Mouse (Mus musculus) forebrain, postnatal 0 days (tissue): ENCODE data around the gene Bcas1. TPM values are rescaled to one million over a fixed set of nuclear protein-coding genes. Genes with fewer than 3 reads are reported as not detected.

Experiments
- ATAC-seq: fragments of 200-750 bp; cut with Nextera tagmentation; 2 replicates; pipeline ENCODE4 v1.8.0; 2017; ENCODE audit warnings: mild to moderate bottlenecking, moderate library complexity
- DNase-seq: peaks from one replicate; pipeline ENCODE4 v3.0.0-alpha.2; 2015
- H3K27ac ChIP-seq: fragments of 300-500 bp; sonication (generic); 2 replicates; pipeline ENCODE4 v1.5.1; 2014; ENCODE audit warnings: low read depth, mild to moderate bottlenecking, antibody characterized with exemption, low read length, moderate library complexity, mixed read lengths
- H3K27me3 ChIP-seq: fragments of 300-500 bp; sonication (generic); 2 replicates; pipeline ENCODE4 v1.6.1; 2014; ENCODE audit warnings: mild to moderate bottlenecking, low read length, mixed read lengths; ENCODE audit not compliant: insufficient read depth
- H3K36me3 ChIP-seq: fragments of 300-500 bp; sonication (generic); 2 replicates; pipeline ENCODE4 v1.6.1; 2014; ENCODE audit warnings: mild to moderate bottlenecking, moderate library complexity; ENCODE audit not compliant: insufficient read depth
- H3K4me1 ChIP-seq: fragments of 300-500 bp; sonication (generic); 2 replicates; pipeline ENCODE4 v1.6.1; 2014; ENCODE audit warnings: antibody characterized with exemption; ENCODE audit not compliant: insufficient read depth
- H3K4me2 ChIP-seq: fragments of 300-500 bp; sonication (generic); 2 replicates; pipeline ENCODE4 v1.6.1; 2014; ENCODE audit warnings: low read depth, mild to moderate bottlenecking, moderate library complexity
- H3K4me3 ChIP-seq: fragments of 300-500 bp; sonication (generic); 2 replicates; pipeline ENCODE4 v1.5.1; 2014; ENCODE audit warnings: low read depth, low read length, mixed read lengths
- H3K9ac ChIP-seq: fragments of 300-500 bp; sonication (generic); 2 replicates; pipeline ENCODE4 v1.6.1; 2014; ENCODE audit warnings: mild to moderate bottlenecking
- H3K9me3 ChIP-seq: fragments of 300-500 bp; sonication (generic); 2 replicates; pipeline ENCODE4 v1.6.1; 2016; ENCODE audit warnings: low read length
- CTCF ChIP-seq: sonication (generic); IDR thresholded peaks from 2 replicates; pipeline ENCODE4 v1.5.1; 2016; ENCODE audit warnings: antibody characterized with exemption, control low read depth, low read depth
- WGBS: fragments of 180-500 bp; shearing (Covaris S2); extraction: QIAGEN DNeasy Blood & Tissue Kit; methylation state at CpG from one replicate; pipeline ENCODE4 v1.1.7; 2014; 5-methylcytosine and 5-hydroxymethylcytosine counted together
- polyA plus RNA-seq: library from polyadenylated mRNA; unstranded; fragments of >200 nt; fragmentation: Nextera tagmentation; extraction: Ambion mirVana; gene quantifications from 2 replicates; pipeline ENCODE4 v1.2.1, GENCODE M21; 2015
- total RNA-seq: library from RNA; depleted of rRNA; stranded (reverse); fragments of >200 nt; gene quantifications from 2 replicates; pipeline ENCODE4 v1.2.3, GENCODE M21; 2014

Gene Bcas1
- total and polyA plus RNA-seq, 2 experiments from 2014 or later, result 4.2 to 5.2 TPM

- no peaks in the 10 kb centered on the region for H3K4me1 ChIP-seq
- no peak overlapping the region for H3K4me3 ChIP-seq
- no peak for ATAC-seq
- DNase-seq, result no peak
- H3K9me3 ChIP-seq, result no peaks in the 10 kb centered on the region
- no peak for TF ChIP-seq CTCF
- 94% methylated on average over 10 of the region's 10 CpGs for whole genome bisulfite sequencing
- H3K27me3 ChIP-seq, result no peaks in the 10 kb centered on the region
- H3K9ac ChIP-seq, result no peak overlapping the region
- no peak overlapping the region for H3K4me2 ChIP-seq
- no peaks in the 10 kb centered on the region for H3K36me3 ChIP-seq
- no peak overlapping the region for H3K27ac ChIP-seq
Observed at GRCm38 (mm10) chr2:170373391-170373790, 54.3 kb downstream of the Bcas1 start.

GRCm38 (mm10) chr2:170365676-170366075 is 62.0 kb downstream of the Bcas1 start:
- ATAC-seq (no peak), DNase-seq (no peak)
- no peak overlapping the region for H3K4me2 ChIP-seq
- no peaks in the 10 kb centered on the region for H3K36me3 ChIP-seq
- 90% methylated on average over 2 of the region's 2 CpGs for WGBS
- no peaks in the 10 kb centered on the region for H3K9me3 ChIP-seq
- H3K27ac ChIP-seq, result no peak overlapping the region
- H3K4me3 ChIP-seq, result no peak overlapping the region
- TF ChIP-seq CTCF, result no peak
- no peak overlapping the region for H3K9ac ChIP-seq
- H3K4me1 ChIP-seq, result no peaks in the 10 kb centered on the region
- H3K27me3 ChIP-seq, result no peaks in the 10 kb centered on the region; the same call in 1 of the 2 replicates

- 84% methylated on average over 3 of the region's 3 CpGs for whole genome bisulfite sequencing
- ATAC-seq, result no peak
Observed at GRCm38 (mm10) chr2:170365271-170365670, 62.4 kb downstream of the Bcas1 start.

GRCm38 (mm10) chr2:170356667-170357374 is 70.8 kb downstream of the Bcas1 start:
- 71% methylated on average over 16 of the region's 16 CpGs for WGBS
- Histone ChIP-seq H3K36me3 (no peaks in the 10 kb centered on the region), H3K4me1 (no peaks in the 10 kb centered on the region), H3K27me3 (no peaks in the 10 kb centered on the region; the same call in 1 of the 2 replicates), H3K9ac (no peak overlapping the region), H3K4me3 (no peak overlapping the region), H3K4me2 (no peak overlapping the region), H3K27ac (no peak overlapping the region), H3K9me3 (no peaks in the 10 kb centered on the region)
- ATAC-seq, result 0 out of 2 replicates have a peak, but pooled peaks have one; percentile 36
- DNase-seq, result no peak
- TF ChIP-seq CTCF, result no peak

More at GRCm38 (mm10) chr2:170365271-170365670, 62.4 kb downstream of the Bcas1 start:
- Histone ChIP-seq H3K9ac (no peak overlapping the region), H3K4me1 (no peaks in the 10 kb centered on the region), H3K9me3 (no peaks in the 10 kb centered on the region), H3K27me3 (no peaks in the 10 kb centered on the region; the same call in 1 of the 2 replicates), H3K4me3 (no peak overlapping the region), H3K27ac (no peak overlapping the region), H3K4me2 (no peak overlapping the region), H3K36me3 (no peaks in the 10 kb centered on the region)
- DNase-seq, result no peak
- TF ChIP-seq CTCF, result no peak

GRCm38 (mm10) chr2:170354963-170355367 is 72.7 kb downstream of the Bcas1 start:
- Histone ChIP-seq H3K4me1 (no peaks in the 10 kb centered on the region), H3K9ac (peak overlapping the region; percentile 37; the same call in 1 of the 2 replicates), H3K27me3 (no peaks in the 10 kb centered on the region), H3K9me3 (no peaks in the 10 kb centered on the region), H3K4me3 (peak overlapping the region; percentile 20; the same call in 1 of the 2 replicates), H3K27ac (peak overlapping the region; percentile 54; the same call in 1 of the 2 replicates), H3K4me2 (peak overlapping the region; percentile 47), H3K36me3 (no peaks in the 10 kb centered on the region)
- ATAC-seq (peak; percentile 79), DNase-seq (peak; percentile 93)
- WGBS, result 10% methylated on average over 10 of the region's 10 CpGs
- TF ChIP-seq CTCF, result peak; percentile 92

GRCm38 (mm10) chr2:170352273-170352672 is 75.4 kb downstream of the Bcas1 start:
- Histone ChIP-seq H3K4me2 (no peak overlapping the region), H3K9ac (no peak overlapping the region), H3K27me3 (no peaks in the 10 kb centered on the region), H3K36me3 (no peaks in the 10 kb centered on the region), H3K4me1 (no peaks in the 10 kb centered on the region), H3K4me3 (no peak overlapping the region), H3K9me3 (no peaks in the 10 kb centered on the region), H3K27ac (no peak overlapping the region)
- TF ChIP-seq CTCF, result no peak
- 96% methylated on average over 4 of the region's 4 CpGs for WGBS
- ATAC-seq (no peak), DNase-seq (no peak)

GRCm38 (mm10) chr2:170351847-170352246 is 75.8 kb downstream of the Bcas1 start:
- TF ChIP-seq CTCF, result no peak
- H3K4me3 ChIP-seq, result no peak overlapping the region
- 86% methylated on average over 6 of the region's 6 CpGs for WGBS
- no peak overlapping the region for H3K9ac ChIP-seq
- H3K27ac ChIP-seq, result no peak overlapping the region
- ATAC-seq (no peak), DNase-seq (no peak)
- no peaks in the 10 kb centered on the region for H3K27me3 ChIP-seq
- H3K36me3 ChIP-seq, result no peaks in the 10 kb centered on the region
- H3K4me2 ChIP-seq, result no peak overlapping the region
- no peaks in the 10 kb centered on the region for H3K9me3 ChIP-seq
- H3K4me1 ChIP-seq, result no peaks in the 10 kb centered on the region
